12 mouse cellular contexts compared by ENCODE assay signal in the genomic region with DNA sequence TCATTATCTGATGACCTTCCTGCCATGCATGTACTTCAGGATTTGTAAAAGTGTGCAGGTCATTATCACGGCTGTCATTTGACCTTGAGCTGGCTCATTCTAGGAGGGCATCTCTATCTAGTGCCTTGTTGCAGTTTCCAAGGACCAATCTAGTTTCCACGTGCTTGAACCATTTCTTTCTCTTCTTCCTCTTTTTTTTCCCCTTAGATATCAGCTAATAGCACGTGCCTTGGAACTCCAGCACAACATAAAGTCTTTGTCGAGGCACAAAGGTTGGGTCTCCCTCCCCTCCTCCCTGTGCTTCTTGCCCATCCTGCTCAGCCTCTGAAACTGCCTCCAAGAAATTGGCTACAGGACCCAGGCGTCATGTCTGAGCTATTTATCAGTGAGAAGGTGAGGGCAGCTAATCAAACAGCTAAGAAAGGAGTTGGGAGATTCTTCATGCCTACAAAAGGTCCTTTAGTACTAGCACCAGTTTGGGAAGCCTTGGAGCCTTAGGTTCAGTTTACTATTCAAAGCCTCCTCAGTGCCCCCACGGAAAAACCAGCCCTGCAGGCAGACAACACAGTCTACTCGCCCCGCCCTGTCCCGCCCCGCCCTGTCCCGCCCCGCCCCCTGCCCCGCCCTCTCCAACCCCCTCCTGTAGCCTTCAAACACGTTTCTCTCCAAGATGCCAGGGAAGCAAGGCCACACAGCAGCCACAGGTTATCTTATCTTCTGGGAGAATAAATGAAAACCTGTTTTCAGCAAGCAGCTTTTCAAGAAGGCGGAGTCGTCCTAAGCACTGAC.
A peak's percentile ranks its signal among the peaks of the same experiment; 100 is the strongest.
DNase-seq lines count a peak whose midpoint lies in the region; ATAC-seq and TF ChIP-seq lines count a peak whose summit lies in the region.
"Had no signal": no experiment of that assay in that cellular context is flagged by ENCODE, and none has a peak within 500 bp of the region (broad histone marks: within the 10 kb centered on the region; RNA-seq: fewer than 3 reads in every experiment).

No protein-coding gene starts in this region.

- H3K9me3 ChIP-seq in heart, postnatal 0 days (replicated peaks; ENCODE audit: control insufficient read depth, low read length) = no peaks in the 10 kb centered on the region
- no peaks in the 10 kb centered on the region for H3K9me3 ChIP-seq in neural tube, embryonic 12.5 days
- no peaks in the 10 kb centered on the region for H3K9me3 ChIP-seq in intestine, embryonic 14.5 days (ENCODE audit: control insufficient read depth, low read length)
- H3K9me3 ChIP-seq: G1E; liver, embryonic 13.5 days had no signal

- peak overlapping the region; percentile 7 for H3K4me2 ChIP-seq in heart, postnatal 0 days (ENCODE audit: low read depth, low read length)
- peak overlapping the region; percentile 21 for H3K4me2 ChIP-seq in neural tube, embryonic 12.5 days (replicated peaks)
- peak overlapping the region; percentile 35 for H3K4me2 ChIP-seq in intestine, embryonic 14.5 days (ENCODE audit: low read length)
- H3K4me2 ChIP-seq: liver, embryonic 13.5 days had no signal

- WGBS in heart, postnatal 0 days = 12% methylated on average over 16 of the region's 16 CpGs
- 15% methylated on average over 16 of the region's 16 CpGs for WGBS in neural tube, embryonic 12.5 days
- 19% methylated on average over 14 of the region's 16 CpGs for WGBS in intestine, embryonic 14.5 days

- H3K4me3 ChIP-seq in heart, postnatal 0 days (ENCODE audit: low read depth, low read length) = no peak overlapping the region
- H3K4me3 ChIP-seq in neural tube, embryonic 12.5 days = no peak overlapping the region
- no peak overlapping the region for H3K4me3 ChIP-seq in intestine, embryonic 14.5 days (ENCODE audit: low read depth, low read length)
- H3K4me3 ChIP-seq: liver, embryonic 13.5 days had no signal

- no peaks in the 10 kb centered on the region for H3K27me3 ChIP-seq in heart, postnatal 0 days (ENCODE audit: control insufficient read depth, insufficient read depth, low read length)
- no peaks in the 10 kb centered on the region for H3K27me3 ChIP-seq in neural tube, embryonic 12.5 days (replicated peaks)
- H3K27me3 ChIP-seq in intestine, embryonic 14.5 days (replicated peaks; ENCODE audit: control insufficient read depth, insufficient read depth, low read length) = no peaks in the 10 kb centered on the region
- H3K27me3 ChIP-seq: liver, embryonic 13.5 days had no signal

- TF ChIP-seq EP300 in heart, postnatal 0 days (IDR thresholded peaks at IDR 0.05; ENCODE audit: low read depth) = no peak

- ATAC-seq in heart, postnatal 0 days (ENCODE audit: insufficient read depth, low read depth) = no peak
- ATAC-seq in neural tube, embryonic 12.5 days (ENCODE audit: low FRiP score, low read depth) = no peak
- peak; percentile 74 for ATAC-seq in intestine, embryonic 14.5 days (replicated peaks; ENCODE audit: low FRiP score, low TSS enrichment, low read depth)

- no peak for TF ChIP-seq CTCF in heart, postnatal 0 days (IDR thresholded peaks at IDR 0.05; ENCODE audit: low read depth)

- no peak overlapping the region for H3K9ac ChIP-seq in heart, postnatal 0 days (replicated peaks; ENCODE audit: low read depth, low read length)
- no peak overlapping the region for H3K9ac ChIP-seq in neural tube, embryonic 12.5 days
- no peak overlapping the region for H3K9ac ChIP-seq in intestine, embryonic 14.5 days (ENCODE audit: low read length)
- H3K9ac ChIP-seq: liver, embryonic 13.5 days had no signal

- DNase-seq in heart, postnatal 0 days (ENCODE audit: low spot score) = no peak
- no peak for DNase-seq in heart, adult 18-20 months
- DNase-seq in neural tube, embryonic 10.5 days (ENCODE audit: extremely low spot score, low spot score) = no peak
- DNase-seq in intestine, embryonic 14.5 days (ENCODE audit: low spot score) = peak; percentile 51
- DNase-seq in thymus, postnatal 10 days (ENCODE audit: low spot score in 2 of 2) = no peak
- no peak for DNase-seq in c-Kit-positive CD71-positive TER-119-positive erythroid progenitor cells, embryonic 14.5 days (ENCODE audit: low spot score)
- DNase-seq: adrenal gland, postnatal 25 days; cerebellum, postnatal 14 days; liver, embryonic 13.5 days; thymus, postnatal 25 days had no signal

- H3K27ac ChIP-seq in heart, postnatal 0 days (ENCODE audit: low read depth) = no peak overlapping the region
- H3K27ac ChIP-seq in neural tube, embryonic 12.5 days = no peak overlapping the region
- no peak overlapping the region for H3K27ac ChIP-seq in intestine, embryonic 14.5 days (ENCODE audit: low read depth)
- H3K27ac ChIP-seq: liver, embryonic 13.5 days had no signal

- no peaks in the 10 kb centered on the region for H3K4me1 ChIP-seq in heart, postnatal 0 days (ENCODE audit: control insufficient read depth, insufficient read depth)
- H3K4me1 ChIP-seq in neural tube, embryonic 12.5 days = peaks cover 5% of the 10 kb centered on the region; the same call in 1 of the 2 replicates
- peaks cover 8% of the 10 kb centered on the region; the same call in 1 of the 2 replicates for H3K4me1 ChIP-seq in intestine, embryonic 14.5 days (replicated peaks; ENCODE audit: control insufficient read depth, insufficient read depth, low read length)

- H3K36me3 ChIP-seq in heart, postnatal 0 days (replicated peaks; ENCODE audit: control insufficient read depth, insufficient read depth, low read length) = no peaks in the 10 kb centered on the region
- H3K36me3 ChIP-seq in neural tube, embryonic 12.5 days = no peaks in the 10 kb centered on the region
- H3K36me3 ChIP-seq in intestine, embryonic 14.5 days (ENCODE audit: control insufficient read depth, insufficient read depth, low read length) = no peaks in the 10 kb centered on the region
- H3K36me3 ChIP-seq: G1E; liver, embryonic 13.5 days had no signal
